Mouse (Mus musculus) common myeloid progenitor, adult 5-6 weeks (primary cell): Measurements from ENCODE around the gene Tmem179. TPM values are rescaled to one million over a fixed set of nuclear protein-coding genes. Genes with fewer than 3 reads are reported as not detected.
A peak's percentile ranks its signal among the peaks of the same experiment; 100 is the strongest.

Experiments
- ATAC-seq: replicated peaks from 2 replicates; pipeline ENCODE4 v1.8.0; 2016; ENCODE audit warnings: low read depth, mild to moderate bottlenecking, moderate TSS enrichment, inconsistent platforms; ENCODE audit not compliant: poor library complexity, severe bottlenecking
- total RNA-seq: library from RNA; stranded (forward); fragments of 200-1000, 187-1606 nt; gene quantifications from 2 replicates; pipeline ENCODE4 v1.2.3, GENCODE M21; 2017

Tmem179 gene
- total RNA-seq, 1 experiment from 2014 or later, result not detected

DNA sequence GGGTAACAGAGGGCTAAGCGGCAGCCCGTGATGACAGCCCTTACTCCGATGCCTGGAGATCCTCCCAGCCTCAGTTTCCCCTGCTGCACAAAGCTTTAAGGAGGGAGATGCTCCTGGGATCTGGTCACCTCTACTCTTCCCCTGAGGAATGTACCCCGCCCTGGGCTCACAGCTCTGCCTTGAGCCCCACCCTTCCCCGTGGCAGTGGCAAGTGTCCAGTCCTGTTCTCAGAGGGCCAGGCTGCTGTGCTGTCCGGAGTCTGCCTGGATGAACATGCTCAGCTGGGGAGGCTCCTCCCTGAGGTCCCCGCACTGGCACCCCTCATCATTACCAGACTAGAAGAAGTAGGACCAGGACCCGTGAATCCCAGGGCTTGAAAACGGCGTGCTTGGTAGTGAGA, 49.2 kb downstream of the Tmem179 start:
- no peak for ATAC-seq

DNA sequence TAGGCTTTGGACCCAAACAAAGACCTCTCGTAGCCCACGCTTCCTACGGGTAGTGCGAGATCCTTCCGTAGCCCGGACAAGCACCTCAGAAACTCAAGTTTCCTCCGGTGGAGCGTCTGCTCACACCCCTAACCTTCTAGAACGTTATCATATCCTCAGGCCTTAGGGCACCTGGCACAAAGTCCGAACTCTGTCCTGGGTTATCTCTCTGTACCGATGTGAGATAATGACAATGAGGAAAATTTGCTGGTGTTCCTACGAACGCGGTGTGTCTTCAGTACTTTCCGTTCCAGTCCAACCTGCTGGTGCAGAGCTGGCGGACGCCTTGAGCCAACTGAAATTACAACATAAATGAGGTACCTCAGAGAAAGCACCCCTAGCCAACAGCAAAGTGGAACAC, 50.6 kb downstream of the Tmem179 start:
- no peak for ATAC-seq

DNA sequence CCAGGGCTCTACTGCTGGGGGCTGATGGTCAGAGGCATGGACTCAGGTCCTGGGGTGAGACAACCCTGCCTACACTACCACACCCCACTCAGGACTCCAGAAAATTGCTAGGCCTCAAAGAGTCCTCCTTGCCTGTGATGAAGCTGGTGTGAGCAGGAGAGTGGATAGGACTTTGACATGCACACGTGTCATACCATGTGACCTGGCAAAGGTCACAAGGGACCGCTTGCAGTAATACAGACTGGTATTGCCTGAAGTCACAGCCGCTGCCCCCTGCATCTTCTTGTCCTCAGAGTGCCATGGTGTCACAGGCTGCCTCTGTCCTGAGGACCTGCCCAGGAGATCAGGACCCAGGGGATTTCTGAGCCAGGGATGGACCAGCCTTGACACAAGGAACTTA, 52.0 kb downstream of the Tmem179 start:
- ATAC-seq, result no peak

DNA sequence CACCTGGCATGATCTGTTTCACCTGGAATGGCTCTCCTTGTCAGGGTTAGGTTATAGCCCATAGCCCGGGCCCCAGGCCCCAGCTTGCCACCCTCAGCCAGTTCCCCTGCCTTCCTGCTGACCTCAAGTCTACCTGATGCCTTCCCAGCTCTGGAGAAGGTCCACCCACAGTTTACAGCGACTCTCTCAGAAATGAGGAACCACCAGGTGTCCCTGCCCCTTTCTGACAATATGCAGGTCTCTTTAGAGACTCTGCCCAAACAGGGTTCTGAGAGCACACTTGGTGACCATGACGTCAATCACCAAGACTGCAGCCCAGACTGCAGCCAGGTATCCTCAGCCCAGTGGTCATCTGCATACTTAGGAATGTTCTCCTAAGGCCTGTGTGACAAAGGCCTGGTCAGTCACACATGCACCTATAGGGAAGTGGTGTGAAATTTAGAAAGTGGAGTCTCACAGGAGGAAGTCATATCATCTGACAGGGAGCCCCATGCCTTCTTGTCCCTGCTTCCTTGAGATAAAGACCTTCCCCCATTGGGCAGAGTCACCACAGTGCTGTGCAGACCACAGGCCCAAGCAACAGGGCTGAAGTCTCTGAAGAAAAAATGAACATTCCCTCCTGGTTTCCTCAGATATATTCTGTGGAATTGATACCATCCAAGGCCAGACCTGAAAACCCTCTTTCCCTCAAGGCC, 52.6 kb downstream of the Tmem179 start:
- peak; percentile 94 for ATAC-seq

DNA sequence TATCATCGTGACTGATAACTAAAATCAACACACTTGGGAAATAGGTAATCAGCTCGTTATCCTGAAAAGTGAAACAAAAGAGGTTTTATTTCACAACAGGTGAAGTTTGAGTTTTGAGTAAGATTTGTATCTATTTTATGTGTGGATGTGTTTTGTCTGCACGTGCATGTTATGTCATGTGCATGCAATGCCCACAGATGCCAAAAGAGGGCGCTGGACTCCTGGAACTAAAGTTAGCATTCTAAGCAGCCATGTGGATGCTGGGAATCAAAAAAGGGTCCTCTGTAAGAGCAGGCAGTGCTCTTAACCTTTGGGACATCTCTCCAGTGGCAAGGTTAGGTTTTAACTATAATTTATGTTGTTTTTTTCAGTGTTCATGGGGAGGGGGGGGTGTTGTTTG, 53.3 kb downstream of the Tmem179 start:
- no peak for ATAC-seq

DNA sequence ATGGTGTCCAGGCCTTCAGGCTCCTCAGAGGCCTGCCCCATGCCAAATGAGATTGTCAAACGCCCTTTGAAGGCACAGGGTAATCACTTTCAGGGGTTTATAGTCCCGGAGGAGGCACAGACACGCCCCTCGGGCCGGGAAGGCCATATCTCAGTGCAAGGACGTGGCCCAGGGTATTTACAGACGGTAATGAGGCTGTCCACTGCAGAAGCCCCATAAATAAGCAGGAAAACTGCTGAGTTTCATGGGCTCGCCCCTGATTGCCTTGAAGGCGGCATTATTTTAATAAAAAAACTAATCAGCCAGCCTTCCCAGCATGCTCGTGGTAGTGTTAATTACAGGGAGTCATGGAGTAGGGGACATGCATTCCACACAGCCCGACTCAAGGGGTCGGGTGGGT, 54.1 kb downstream of the Tmem179 start:
- no peak for ATAC-seq

DNA sequence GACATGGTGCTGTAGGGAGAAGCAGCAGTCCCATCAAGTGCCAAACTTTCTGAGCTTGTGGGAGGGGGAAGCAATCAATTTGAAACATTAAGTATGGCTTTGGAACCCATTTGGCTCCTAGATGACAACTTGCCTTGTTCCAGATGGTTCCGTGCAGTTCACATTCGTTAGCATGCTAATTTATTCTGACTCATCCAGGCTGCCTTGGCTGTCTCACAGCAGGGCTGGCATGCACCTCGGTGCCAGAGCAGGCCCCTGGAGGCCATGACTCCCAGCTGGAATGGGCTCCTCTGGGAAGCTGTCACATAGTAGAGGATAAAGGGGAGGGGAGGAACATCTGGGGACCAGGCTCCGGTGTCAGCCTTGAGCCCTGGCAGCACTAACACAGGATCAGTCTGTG, 58.7 kb downstream of the Tmem179 start:
- ATAC-seq, result no peak

DNA sequence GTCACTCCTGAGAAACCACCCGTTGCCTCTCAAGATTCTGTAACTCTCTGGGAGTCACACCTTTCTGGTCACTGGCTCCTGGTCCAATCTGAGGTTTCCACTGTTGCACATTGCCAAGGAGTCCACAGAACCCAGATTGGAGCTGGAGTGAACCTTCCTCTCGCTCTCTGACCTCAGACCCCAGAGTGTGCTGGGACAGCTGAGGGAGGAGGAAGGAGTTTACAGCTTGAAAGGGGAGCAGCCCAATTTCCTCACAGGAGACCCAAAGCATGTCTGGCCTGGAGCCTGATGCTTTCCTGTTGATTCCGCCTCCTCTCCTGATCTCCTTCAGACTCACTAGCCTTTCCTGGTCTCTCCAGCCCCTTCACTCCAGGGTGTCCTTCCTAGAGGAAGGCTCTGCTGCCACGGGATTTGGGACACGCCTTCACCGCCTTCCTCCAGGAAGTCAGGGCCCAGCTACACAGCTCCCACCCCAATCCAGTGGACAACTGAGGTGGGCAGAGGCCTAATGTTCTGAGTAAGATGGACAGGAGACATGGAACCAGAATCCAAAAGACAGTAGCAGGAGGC, 60.3 kb downstream of the Tmem179 start:
- no peak for ATAC-seq

DNA sequence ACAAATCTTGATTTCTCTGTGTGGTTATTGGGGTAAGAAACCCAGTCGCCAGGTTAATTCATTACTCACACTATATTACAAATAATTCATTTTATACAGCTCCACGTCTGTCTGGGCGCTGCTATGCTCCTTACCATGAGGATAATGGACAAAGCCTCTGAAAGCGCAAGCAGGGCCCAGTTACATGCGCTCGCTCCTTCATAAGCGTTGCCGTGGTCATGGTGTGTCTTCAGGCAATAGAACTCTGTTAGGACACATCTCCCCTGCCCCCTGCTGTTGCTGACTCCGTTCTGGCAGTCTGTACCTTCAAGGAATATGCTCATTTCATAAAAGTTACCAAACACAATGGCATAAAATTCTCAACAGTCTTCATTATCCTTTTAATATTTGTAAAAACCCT, 64.7 kb downstream of the Tmem179 start:
- no peak for ATAC-seq

DNA sequence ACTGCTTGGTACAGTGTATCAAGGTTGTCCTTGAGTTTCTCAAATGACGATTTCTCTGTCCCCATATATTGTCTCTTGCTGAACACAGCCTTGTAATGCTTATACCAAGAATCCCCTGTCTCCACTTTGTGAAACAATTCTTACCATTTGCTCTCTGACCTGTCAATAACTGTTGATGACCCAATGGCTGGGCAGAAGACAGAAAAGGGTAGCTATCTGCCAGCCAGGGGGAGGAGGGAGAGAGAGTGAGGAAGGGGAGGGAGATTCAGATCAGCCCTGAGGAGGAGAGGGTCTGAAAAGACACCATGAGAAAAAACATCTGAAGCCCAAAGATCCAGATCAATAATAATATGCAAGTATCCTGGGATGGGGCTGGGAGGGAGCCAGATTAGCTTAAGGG, 65.2 kb downstream of the Tmem179 start:
- ATAC-seq, result no peak

DNA sequence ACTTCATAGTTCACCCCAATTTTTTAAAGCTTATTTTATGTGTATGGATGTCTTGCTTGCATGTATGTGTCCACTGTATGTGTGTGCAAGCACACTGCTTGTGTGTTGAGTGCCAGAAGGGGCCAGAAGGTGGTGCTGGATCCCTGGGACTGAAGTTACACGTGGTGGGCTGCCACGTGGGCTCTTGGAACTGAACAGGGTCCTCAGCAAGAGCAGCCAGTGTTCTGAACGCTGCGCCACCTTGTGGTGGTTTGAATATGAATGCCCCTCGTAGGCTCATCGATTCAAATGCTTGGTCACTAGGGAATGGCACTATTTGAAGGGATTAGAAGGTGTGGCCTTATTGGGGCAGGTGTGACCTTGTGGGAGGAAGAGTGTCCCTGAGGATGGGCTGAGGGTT, 65.7 kb downstream of the Tmem179 start:
- ATAC-seq, result peak; percentile 45; the same call in 1 of the 2 replicates

Other genes starting within 250 kb of the Tmem179 start
- gene A530016L24Rik, start 27.3 kb downstream of the Tmem179 start, total RNA-seq, result not detected in 2 replicates
- 4.8 and 7.0 TPM in 2 replicates for gene Inf2, start 72.0 kb upstream of the Tmem179 start, total RNA-seq
- gene Adssl1, start 103.3 kb upstream of the Tmem179 start, total RNA-seq, result 33.6 and 35.4 TPM in 2 replicates
- gene Siva1, start 127.9 kb upstream of the Tmem179 start, total RNA-seq, result 198 and 209 TPM in 2 replicates
- 79.1 and 95.3 TPM in 2 replicates for gene Akt1, start 158.1 kb upstream of the Tmem179 start, total RNA-seq
- 0.27 and 0.87 TPM in 2 replicates for gene Zbtb42, start 162.1 kb upstream of the Tmem179 start, total RNA-seq
- 0.97 and 2.4 TPM in 2 replicates for gene Cep170b, start 203.7 kb upstream of the Tmem179 start, total RNA-seq
- gene Pld4, start 243.9 kb upstream of the Tmem179 start, total RNA-seq, result 4.6 and 8.0 TPM in 2 replicates